Mouse (Mus musculus): ENCODE results near the gene Gm21905. TPM values are rescaled to one million over a fixed set of nuclear protein-coding genes. Genes with fewer than 3 reads are reported as not detected.

Gene Gm21905
- polyA plus RNA-seq, 1 experiment from 2014 or later: not detected

DNA sequence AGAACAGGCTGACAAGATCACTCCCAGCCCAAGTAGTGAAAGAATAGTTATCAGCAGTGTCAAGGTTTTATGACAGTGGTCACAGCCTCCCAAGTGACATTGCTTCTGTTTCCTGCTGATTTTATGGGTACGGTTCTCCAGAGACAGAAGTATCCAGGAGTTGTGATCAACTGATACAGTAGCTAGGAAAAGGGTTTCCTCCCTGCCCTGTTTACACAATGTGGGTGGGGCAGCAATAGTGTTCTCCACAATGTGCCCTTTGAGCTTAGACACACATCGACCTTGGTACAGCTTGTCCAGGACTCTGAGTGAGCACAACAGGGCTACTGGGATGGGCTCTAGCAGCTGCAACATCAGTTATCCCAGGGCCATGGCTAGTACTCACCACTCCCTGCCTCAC lies 14.6 kb downstream of the Gm21905 start:
- Histone ChIP-seq H3K4me3 (no peak overlapping the region), H3K36me3 (no peaks in the 10 kb centered on the region), H3K9ac (replicated peaks) (no peak overlapping the region), H3K4me1 (no peaks in the 10 kb centered on the region), H3K27ac (replicated peaks) (no peak overlapping the region), H3K27me3 (no peaks in the 10 kb centered on the region), H3K4me2 (replicated peaks) (no peak overlapping the region), H3K9me3 (no peaks in the 10 kb centered on the region)
- no peak for ATAC-seq (replicated peaks)
- whole genome bisulfite sequencing: 77% methylated on average over 2 of the region's 2 CpGs

DNA sequence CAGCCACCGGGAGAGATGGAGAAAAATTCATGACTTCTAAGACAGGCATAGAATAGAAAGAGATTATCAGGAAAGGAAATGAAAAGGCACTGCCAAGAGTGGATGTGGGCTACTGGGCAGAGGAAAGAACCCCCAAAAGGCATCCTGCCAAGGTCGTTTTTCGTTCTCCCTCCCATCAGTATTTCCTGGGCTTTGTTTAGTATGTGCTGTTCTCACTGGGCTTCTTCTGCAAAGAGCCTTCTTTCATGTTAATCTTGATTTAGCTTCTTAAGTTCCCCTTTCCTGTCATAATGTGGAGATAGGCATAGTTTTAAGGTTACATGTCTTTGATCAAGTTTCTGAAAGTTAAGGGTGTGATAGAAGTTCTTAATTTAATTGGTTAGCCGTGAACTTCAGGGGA lies 15.6 kb downstream of the Gm21905 start:
- H3K4me1 ChIP-seq: no peaks in the 10 kb centered on the region
- no peak overlapping the region for H3K9ac ChIP-seq (replicated peaks)
- H3K4me3 ChIP-seq: no peak overlapping the region
- ATAC-seq (replicated peaks): no peak
- WGBS: 53% methylated on average over 4 of the region's 4 CpGs
- no peaks in the 10 kb centered on the region for H3K27me3 ChIP-seq
- H3K27ac ChIP-seq (replicated peaks): no peak overlapping the region
- no peaks in the 10 kb centered on the region for H3K36me3 ChIP-seq
- no peaks in the 10 kb centered on the region for H3K9me3 ChIP-seq
- no peak overlapping the region for H3K4me2 ChIP-seq (replicated peaks)

GRCm38 (mm10) chr5:67904555-67904954 lies 41.7 kb downstream of the Gm21905 start:
- no peaks in the 10 kb centered on the region for H3K4me1 ChIP-seq
- no peaks in the 10 kb centered on the region for H3K27me3 ChIP-seq
- ATAC-seq (replicated peaks): no peak
- no peaks in the 10 kb centered on the region for H3K36me3 ChIP-seq
- no peak overlapping the region for H3K27ac ChIP-seq (replicated peaks)
- no peak overlapping the region for H3K4me3 ChIP-seq
- H3K9me3 ChIP-seq: no peaks in the 10 kb centered on the region
- no peak overlapping the region for H3K4me2 ChIP-seq (replicated peaks)
- no peak overlapping the region for H3K9ac ChIP-seq (replicated peaks)
- WGBS: 62% methylated on average over 2 of the region's 2 CpGs

GRCm38 (mm10) chr5:67898921-67899320 lies 47.3 kb downstream of the Gm21905 start:
- Histone ChIP-seq H3K4me3 (no peak overlapping the region), H3K9ac (replicated peaks) (no peak overlapping the region), H3K4me1 (no peaks in the 10 kb centered on the region), H3K9me3 (no peaks in the 10 kb centered on the region), H3K4me2 (replicated peaks) (no peak overlapping the region), H3K27ac (replicated peaks) (no peak overlapping the region), H3K36me3 (no peaks in the 10 kb centered on the region), H3K27me3 (no peaks in the 10 kb centered on the region)
- no peak for ATAC-seq (replicated peaks)
- WGBS: 78% methylated on average over 1 of the region's 1 CpGs

GRCm38 (mm10) chr5:67884422-67885210 lies 61.6 kb downstream of the Gm21905 start:
- Histone ChIP-seq H3K4me1 (no peaks in the 10 kb centered on the region), H3K27ac (replicated peaks) (no peak overlapping the region), H3K4me2 (replicated peaks) (no peak overlapping the region), H3K4me3 (no peak overlapping the region), H3K9me3 (no peaks in the 10 kb centered on the region), H3K36me3 (no peaks in the 10 kb centered on the region), H3K9ac (replicated peaks) (no peak overlapping the region), H3K27me3 (no peaks in the 10 kb centered on the region)
- ATAC-seq (replicated peaks): no peak
- 42% methylated on average over 9 of the region's 9 CpGs for WGBS

GRCm38 (mm10) chr5:67883564-67884171 lies 62.6 kb downstream of the Gm21905 start:
- H3K9me3 ChIP-seq: no peaks in the 10 kb centered on the region
- no peak for ATAC-seq (replicated peaks)
- H3K9ac ChIP-seq (replicated peaks): no peak overlapping the region
- H3K4me3 ChIP-seq: no peak overlapping the region
- no peaks in the 10 kb centered on the region for H3K36me3 ChIP-seq
- WGBS: 67% methylated on average over 1 of the region's 1 CpGs
- no peak overlapping the region for H3K4me2 ChIP-seq (replicated peaks)
- no peak overlapping the region for H3K27ac ChIP-seq (replicated peaks)
- no peaks in the 10 kb centered on the region for H3K27me3 ChIP-seq
- H3K4me1 ChIP-seq: no peaks in the 10 kb centered on the region

Other genes starting within 250 kb of the Gm21905 start
- 30.1 and 35.8 TPM in 2 replicates for gene Atp8a1, start 99.0 kb downstream of the Gm21905 start, polyA plus RNA-seq (2015; fragmentation: Nextera tagmentation; extraction: Ambion mirVana)
- not detected in 2 replicates for gene Gm5108, start 4.8 kb downstream of the Gm21905 start, polyA plus RNA-seq (2015; fragmentation: Nextera tagmentation; extraction: Ambion mirVana)
- not detected in 2 replicates for gene Grxcr1, start 85.4 kb upstream of the Gm21905 start, polyA plus RNA-seq (2015; fragmentation: Nextera tagmentation; extraction: Ambion mirVana)